Mouse (Mus musculus) limb, embryonic 10.5 days (tissue): ENCODE measurements at regions not wholly inside any gene's neighbourhood (a gene's known extent, or its start where the extent isn't known, plus 50 kb on each side); places are given as distances from the start of the nearest gene placed in this dataset.

Experiments
- DNase-seq: peaks from one replicate; pipeline ENCODE4 v3.0.0-alpha.2; 2017; ENCODE audit warnings: low spot score
- H3K27ac ChIP-seq: fragments of 300-500 bp; sonication (generic); 2 replicates; pipeline ENCODE4 v1.5.1; 2016; ENCODE audit warnings: mild to moderate bottlenecking
- H3K27me3 ChIP-seq: fragments of 300-500 bp; sonication (generic); 2 replicates; pipeline ENCODE4 v1.6.1; 2016; ENCODE audit warnings: low read depth, mild to moderate bottlenecking; ENCODE audit not compliant: poor library complexity, severe bottlenecking
- H3K36me3 ChIP-seq: fragments of 300-500 bp; sonication (generic); 2 replicates; pipeline ENCODE4 v1.6.1; 2016; ENCODE audit warnings: mild to moderate bottlenecking, moderate library complexity
- H3K4me1 ChIP-seq: fragments of 300-500 bp; sonication (generic); 2 replicates; pipeline ENCODE4 v1.6.1; 2016
- H3K4me3 ChIP-seq: fragments of 300-500 bp; sonication (generic); 2 replicates; pipeline ENCODE4 v1.5.1; 2016; ENCODE audit warnings: mild to moderate bottlenecking, moderate library complexity
- H3K9me3 ChIP-seq: fragments of 300-500 bp; sonication (generic); replicated peaks from 2 replicates; pipeline ENCODE4 v1.6.1; 2016; ENCODE audit warnings: mild to moderate bottlenecking
- WGBS: fragments of 180-500 bp; shearing (Covaris S2); methylation state at CpG from one replicate; pipeline ENCODE4 v1.1.7; 2016; 5-methylcytosine and 5-hydroxymethylcytosine counted together

- no peak overlapping the region for H3K4me3 ChIP-seq
- H3K27me3 ChIP-seq, result no peaks in the 10 kb centered on the region
- 63% methylated on average over 13 of the region's 13 CpGs for WGBS
- H3K36me3 ChIP-seq, result no peaks in the 10 kb centered on the region
- DNase-seq, result peak; percentile 41
- no peaks in the 10 kb centered on the region for H3K9me3 ChIP-seq
- H3K4me1 ChIP-seq, result peaks cover 16% of the 10 kb centered on the region
- 0 out of 2 replicates have a peak overlapping the region, but pooled peaks have one; percentile 42 for H3K27ac ChIP-seq
Measured at GRCm38 (mm10) chr6:97741427-97741826, 65.4 kb upstream of the Mitf start.

GRCm38 (mm10) chr6:97740851-97741201 lies 66.0 kb upstream of the Mitf start:
- Histone ChIP-seq H3K36me3 (no peaks in the 10 kb centered on the region), H3K9me3 (no peaks in the 10 kb centered on the region), H3K4me1 (peaks cover 16% of the 10 kb centered on the region), H3K27ac (peak overlapping the region; percentile 63), H3K4me3 (peak overlapping the region; percentile 35), H3K27me3 (no peaks in the 10 kb centered on the region)
- peak; percentile 62 for DNase-seq
- 42% methylated on average over 11 of the region's 11 CpGs for WGBS

GRCm38 (mm10) chr6:97740107-97740850 lies 66.6 kb upstream of the Mitf start:
- Histone ChIP-seq H3K4me1 (peaks cover 16% of the 10 kb centered on the region), H3K9me3 (no peaks in the 10 kb centered on the region), H3K4me3 (peak overlapping the region; percentile 35), H3K27ac (peak overlapping the region; percentile 63), H3K27me3 (no peaks in the 10 kb centered on the region), H3K36me3 (no peaks in the 10 kb centered on the region)
- DNase-seq, result peak; percentile 58
- WGBS, result 14% methylated on average over 13 of the region's 13 CpGs

- H3K36me3 ChIP-seq, result no peaks in the 10 kb centered on the region
- H3K4me3 ChIP-seq, result no peak overlapping the region
- DNase-seq, result no peak
- 77% methylated on average over 4 of the region's 4 CpGs for WGBS
- no peak overlapping the region for H3K27ac ChIP-seq
- H3K27me3 ChIP-seq, result no peaks in the 10 kb centered on the region
- no peaks in the 10 kb centered on the region for H3K9me3 ChIP-seq
- H3K4me1 ChIP-seq, result peaks cover 16% of the 10 kb centered on the region
Measured at GRCm38 (mm10) chr6:97738846-97739245, 68.0 kb upstream of the Mitf start.

- H3K9me3 ChIP-seq, result no peaks in the 10 kb centered on the region
- DNase-seq, result no peak
- H3K36me3 ChIP-seq, result no peaks in the 10 kb centered on the region
- no peak overlapping the region for H3K27ac ChIP-seq
- H3K4me1 ChIP-seq, result peaks cover 5% of the 10 kb centered on the region
- H3K4me3 ChIP-seq, result no peak overlapping the region
- no peaks in the 10 kb centered on the region for H3K27me3 ChIP-seq
Measured at GRCm38 (mm10) chr6:97730835-97731234, 76.0 kb upstream of the Mitf start.

- Histone ChIP-seq H3K27me3 (no peaks in the 10 kb centered on the region), H3K9me3 (no peaks in the 10 kb centered on the region), H3K27ac (no peak overlapping the region), H3K4me3 (no peak overlapping the region), H3K4me1 (peaks cover 4% of the 10 kb centered on the region; the same call in 1 of the 2 replicates), H3K36me3 (no peaks in the 10 kb centered on the region)
- WGBS, result 49% methylated on average over 6 of the region's 6 CpGs
- no peak for DNase-seq
Measured at GRCm38 (mm10) chr6:97718184-97718910, 88.5 kb upstream of the Mitf start.

GRCm38 (mm10) chr6:97707401-97707800 lies 90.1 kb upstream of the Frmd4b start:
- H3K4me3 ChIP-seq, result no peak overlapping the region
- 92% methylated on average over 2 of the region's 2 CpGs for WGBS

GRCm38 (mm10) chr6:97704361-97704760 lies 87.0 kb upstream of the Frmd4b start:
- WGBS, result 83% methylated on average over 5 of the region's 5 CpGs
- Histone ChIP-seq H3K9me3 (no peaks in the 10 kb centered on the region), H3K4me1 (no peaks in the 10 kb centered on the region), H3K27me3 (no peaks in the 10 kb centered on the region), H3K27ac (no peak overlapping the region), H3K4me3 (no peak overlapping the region), H3K36me3 (no peaks in the 10 kb centered on the region)
- DNase-seq, result no peak

More at GRCm38 (mm10) chr6:97707401-97707800, 90.1 kb upstream of the Frmd4b start:
- Histone ChIP-seq H3K36me3 (no peaks in the 10 kb centered on the region), H3K9me3 (no peaks in the 10 kb centered on the region), H3K27me3 (no peaks in the 10 kb centered on the region), H3K4me1 (no peaks in the 10 kb centered on the region), H3K27ac (no peak overlapping the region)
- DNase-seq, result no peak

- H3K27ac ChIP-seq, result no peak overlapping the region
- DNase-seq, result no peak
- H3K9me3 ChIP-seq, result no peaks in the 10 kb centered on the region
- H3K27me3 ChIP-seq, result no peaks in the 10 kb centered on the region
- 90% methylated on average over 3 of the region's 3 CpGs for WGBS
- no peak overlapping the region for H3K4me3 ChIP-seq
- H3K36me3 ChIP-seq, result no peaks in the 10 kb centered on the region
- H3K4me1 ChIP-seq, result no peaks in the 10 kb centered on the region
Measured at GRCm38 (mm10) chr6:97699752-97700098, 82.4 kb upstream of the Frmd4b start.

GRCm38 (mm10) chr6:97699054-97699751 lies 81.9 kb upstream of the Frmd4b start:
- DNase-seq, result no peak
- Histone ChIP-seq H3K36me3 (no peaks in the 10 kb centered on the region), H3K9me3 (no peaks in the 10 kb centered on the region), H3K27me3 (no peaks in the 10 kb centered on the region), H3K27ac (no peak overlapping the region), H3K4me1 (no peaks in the 10 kb centered on the region), H3K4me3 (no peak overlapping the region)
- WGBS, result 80% methylated on average over 9 of the region's 9 CpGs

GRCm38 (mm10) chr6:97693281-97693680 lies 75.9 kb upstream of the Frmd4b start:
- WGBS, result 88% methylated on average over 8 of the region's 8 CpGs
- Histone ChIP-seq H3K4me3 (no peak overlapping the region), H3K36me3 (no peaks in the 10 kb centered on the region), H3K27ac (no peak overlapping the region), H3K9me3 (no peaks in the 10 kb centered on the region), H3K4me1 (no peaks in the 10 kb centered on the region), H3K27me3 (no peaks in the 10 kb centered on the region)
- no peak for DNase-seq

GRCm38 (mm10) chr6:97691136-97691535 lies 73.8 kb upstream of the Frmd4b start:
- Histone ChIP-seq H3K4me3 (no peak overlapping the region), H3K27ac (no peak overlapping the region), H3K27me3 (no peaks in the 10 kb centered on the region), H3K36me3 (no peaks in the 10 kb centered on the region), H3K4me1 (no peaks in the 10 kb centered on the region), H3K9me3 (no peaks in the 10 kb centered on the region)
- WGBS, result 85% methylated on average over 3 of the region's 3 CpGs
- DNase-seq, result no peak

- H3K27me3 ChIP-seq, result no peaks in the 10 kb centered on the region
- H3K27ac ChIP-seq, result no peak overlapping the region
- no peaks in the 10 kb centered on the region for H3K4me1 ChIP-seq
- no peaks in the 10 kb centered on the region for H3K9me3 ChIP-seq
- 86% methylated on average over 7 of the region's 7 CpGs for WGBS
- DNase-seq, result no peak
- no peaks in the 10 kb centered on the region for H3K36me3 ChIP-seq
- H3K4me3 ChIP-seq, result no peak overlapping the region
Measured at GRCm38 (mm10) chr6:97684335-97684734, 67.0 kb upstream of the Frmd4b start.
